Mouse (Mus musculus) CH12.LX (cell line): ENCODE measurements around the gene Ldhal6b. TPM values are rescaled to one million over a fixed set of nuclear protein-coding genes. Genes with fewer than 3 reads are reported as not detected.

Experiments
- DNase-seq: peaks from one replicate; pipeline ENCODE4 v3.0.0-alpha.2; 2013; ENCODE audit errors: extremely low read depth
- H3K27ac ChIP-seq: 2 replicates; pipeline ENCODE4 v1.5.1; 2012; ENCODE audit warnings: low read depth, mild to moderate bottlenecking, control low read depth, moderate library complexity; ENCODE audit not compliant: insufficient read depth
- H3K27me3 ChIP-seq: replicated peaks from 2 replicates; pipeline ENCODE3; 2012; ENCODE audit warnings: inconsistent platforms
- H3K36me3 ChIP-seq, 2 experiments: replicated peaks in 1 of 2; 2 replicates each; pipeline versions ENCODE3 to v1.6.1; 2012; ENCODE audit warnings: inconsistent platforms in 1 of 2, low read length in 1 of 2, mild to moderate bottlenecking in 1 of 2, mixed read lengths in 1 of 2, moderate library complexity in 1 of 2; ENCODE audit not compliant: control insufficient read depth in 1 of 2, insufficient read depth in 1 of 2
- H3K4me1 ChIP-seq, 2 experiments: 2 replicates each; pipeline ENCODE4 v1.6.1; 2012; ENCODE audit warnings: inconsistent platforms in 1 of 2, moderate library complexity in 1 of 2; ENCODE audit not compliant: insufficient read depth in 2 of 2, control insufficient read depth in 1 of 2
- H3K4me2 ChIP-seq: 2 replicates; pipeline ENCODE4 v1.6.1; 2012; ENCODE audit warnings: low read depth, mild to moderate bottlenecking, control low read depth; ENCODE audit not compliant: poor library complexity, insufficient read depth, severe bottlenecking
- H3K4me3 ChIP-seq, 3 experiments: fragments of 150-350 bp in 1 of 3; sonication (generic) in 1 of 3; replicated peaks in 1 of 3; 2 replicates each; pipeline versions ENCODE3 to v1.5.1; 2011 to 2012; ENCODE audit warnings: low read depth in 2 of 3, low read length in 2 of 3, mild to moderate bottlenecking in 2 of 3, moderate library complexity in 2 of 3, control low read depth in 1 of 3, improper control_type of control experiment in 1 of 3, inconsistent platforms in 1 of 3, mixed read lengths in 1 of 3; ENCODE audit not compliant: poor library complexity in 1 of 3
- H3K79me2 ChIP-seq: replicated peaks from 2 replicates; pipeline ENCODE4 v1.6.1; 2012; ENCODE audit warnings: mild to moderate bottlenecking, moderate library complexity; ENCODE audit not compliant: control insufficient read depth, poor library complexity, insufficient read depth, severe bottlenecking; ENCODE audit errors: extremely low read depth
- H3K9ac ChIP-seq: 2 replicates; pipeline ENCODE4 v1.6.1; 2012; ENCODE audit warnings: low read depth, mild to moderate bottlenecking, control low read depth, moderate library complexity; ENCODE audit not compliant: insufficient read depth
- H3K9me3 ChIP-seq: replicated peaks from 2 replicates; pipeline ENCODE3; 2012; ENCODE audit warnings: low read length, inconsistent platforms, mixed read lengths
- ELF1 ChIP-seq: IDR thresholded peaks from 2 replicates; pipeline ENCODE4 v1.6.1; 2014; ENCODE audit warnings: low read depth, mild to moderate bottlenecking, inconsistent platforms, low read length, improper control_type of control experiment
- EP300 ChIP-seq: IDR thresholded peaks from 2 replicates; pipeline ENCODE4 v1.6.1; 2011; ENCODE audit warnings: low read length, improper control_type of control experiment
- IRF4 ChIP-seq: IDR thresholded peaks from 2 replicates; pipeline ENCODE4 v1.6.1; 2014; ENCODE audit warnings: low read depth, mild to moderate bottlenecking, inconsistent platforms, low read length, improper control_type of control experiment
- MAFK ChIP-seq: IDR thresholded peaks from 2 replicates; pipeline ENCODE4 v1.6.1; 2011; ENCODE audit warnings: low read length, improper control_type of control experiment; ENCODE audit not compliant: insufficient replicate concordance
- MAZ ChIP-seq: IDR thresholded peaks from 2 replicates; pipeline ENCODE4 v1.6.1; 2012; ENCODE audit warnings: low read depth, mild to moderate bottlenecking, inconsistent platforms, low read length, improper control_type of control experiment, moderate library complexity
- MEF2A ChIP-seq: IDR thresholded peaks from 2 replicates; pipeline ENCODE4 v1.6.1; 2014; ENCODE audit warnings: low read depth, mild to moderate bottlenecking, inconsistent platforms, low read length, improper control_type of control experiment, borderline replicate concordance
- NELFE ChIP-seq: IDR thresholded peaks from 2 replicates; pipeline ENCODE4 v1.6.1; 2011; ENCODE audit warnings: low read depth, low read length, improper control_type of control experiment
- NRF1 ChIP-seq: IDR thresholded peaks from 2 replicates; pipeline ENCODE4 v1.6.1; 2014; ENCODE audit warnings: low read depth, mild to moderate bottlenecking, inconsistent platforms, low read length, improper control_type of control experiment, moderate library complexity
- RAD21 ChIP-seq: IDR thresholded peaks from 2 replicates; pipeline ENCODE4 v1.6.1; 2011; ENCODE audit warnings: low read depth, mild to moderate bottlenecking, low read length, improper control_type of control experiment, moderate library complexity
- RCOR1 ChIP-seq: conservative IDR thresholded peaks from 2 replicates; pipeline ENCODE4 v1.6.1; 2012; ENCODE audit warnings: low read depth, mild to moderate bottlenecking, inconsistent platforms, low read length, improper control_type of control experiment
- SIN3A ChIP-seq: IDR thresholded peaks from 2 replicates; pipeline ENCODE4 v1.6.1; 2012; ENCODE audit warnings: low read length, improper control_type of control experiment, inconsistent platforms
- ZMIZ1 ChIP-seq: IDR thresholded peaks from 2 replicates; pipeline ENCODE4 v1.6.1; 2012; ENCODE audit warnings: low read depth, mild to moderate bottlenecking, inconsistent platforms, low read length, improper control_type of control experiment
- dilution Hi-C: fragments of 300-500 bp; cut with MboI; formaldehyde crosslinking; loops from 2 replicates; pipeline ENCODE4 v1.14.3; 2020; ENCODE audit warnings: low sequenced_read_pairs; ENCODE audit not compliant: extremely low pct_unique_long_range_greater_than_20kb, extremely low pct_ligation_motif_present
- in situ Hi-C: fragments of 300-500 bp; cut with MboI; formaldehyde crosslinking; loops from 3 replicates; pipeline ENCODE4 v1.14.3; 2019; ENCODE audit warnings: low sequenced_read_pairs, low pct_ligation_motif_present, low pct_unique_long_range_greater_than_20kb, mixed read lengths
- polyA plus RNA-seq: library from polyadenylated mRNA; unstranded; fragments of >175 nt; gene quantifications from 2 replicates; pipeline ENCODE4 v1.2.1, GENCODE M21; 2012; ENCODE audit warnings: low read depth; ENCODE audit not compliant: insufficient read length
- total RNA-seq, 2 experiments: library from RNA; depleted of rRNA; stranded (reverse); fragments of 300-350 nt in 1 of 2; fragments of >200 nt in 1 of 2; gene quantifications; 2 replicates each; pipeline ENCODE4 v1.2.3; 2012 to 2014

Ldhal6b gene
- total and polyA plus RNA-seq, 3 experiments: 0.15 to 0.25 TPM; not detected in 1

- Histone ChIP-seq H3K4me2 (no peak overlapping the region), H3K36me3 (no peaks in the 10 kb centered on the region), H3K4me1 (no peaks in the 10 kb centered on the region), H3K27ac (no peak overlapping the region), H3K9me3 (peaks cover 2% of the 10 kb centered on the region), H3K27me3 (peaks cover 43% of the 10 kb centered on the region), H3K4me3 (no peak overlapping the region), H3K9ac (no peak overlapping the region), H3K79me2 (no peaks in the 10 kb centered on the region)
- in situ Hi-C loops (loop anchor here (25.0 kb wide), 1 partner anchor 601 kb away; no protein-coding TSS in a partner anchor), dilution Hi-C loops (no loop called here)
- TF ChIP-seq IRF4: no peak
- no peak for DNase-seq
Observed at GRCm38 (mm10) chr17:5388351-5388750, 30.2 kb downstream of the Ldhal6b start.

GRCm38 (mm10) chr17:5386885-5387545, 31.6 kb downstream of the Ldhal6b start:
- H3K4me3 ChIP-seq: no peak overlapping the region
- no peaks in the 10 kb centered on the region for H3K9me3 ChIP-seq
- DNase-seq: no peak
- H3K36me3 ChIP-seq: no peaks in the 10 kb centered on the region
- no peaks in the 10 kb centered on the region for H3K79me2 ChIP-seq
- H3K9ac ChIP-seq: no peak overlapping the region
- TF ChIP-seq MAFK: no peak
- TF ChIP-seq EP300: no peak
- no peaks in the 10 kb centered on the region for H3K4me1 ChIP-seq
- in situ Hi-C loops (loop anchor here (25.0 kb wide), 1 partner anchor 600 kb away; no protein-coding TSS in a partner anchor), dilution Hi-C loops (no loop called here)
- H3K4me2 ChIP-seq: no peak overlapping the region
- no peak overlapping the region for H3K27ac ChIP-seq
- peaks cover 53% of the 10 kb centered on the region for H3K27me3 ChIP-seq

GRCm38 (mm10) chr17:5385694-5386093, 32.9 kb downstream of the Ldhal6b start:
- Histone ChIP-seq H3K27ac (no peak overlapping the region), H3K4me1 (no peaks in the 10 kb centered on the region), H3K79me2 (no peaks in the 10 kb centered on the region), H3K4me2 (no peak overlapping the region), H3K27me3 (peaks cover 53% of the 10 kb centered on the region), H3K9me3 (no peaks in the 10 kb centered on the region), H3K4me3 (no peak overlapping the region), H3K36me3 (no peaks in the 10 kb centered on the region), H3K9ac (no peak overlapping the region)
- no peak for TF ChIP-seq RCOR1
- no peak for TF ChIP-seq RAD21
- TF ChIP-seq SIN3A: no peak
- no peak for TF ChIP-seq NRF1
- no peak for TF ChIP-seq ZMIZ1
- TF ChIP-seq ELF1: no peak
- TF ChIP-seq NELFE: no peak
- no peak for TF ChIP-seq MAZ
- no peak for TF ChIP-seq MEF2A
- no peak for DNase-seq
- in situ Hi-C loops (loop anchor here (25.0 kb wide), 1 partner anchor 598 kb away; no protein-coding TSS in a partner anchor), dilution Hi-C loops (no loop called here)
